Mouse (Mus musculus) MEL (cell line): ENCODE results near the gene Smtnl2. TPM values are rescaled to one million over a fixed set of nuclear protein-coding genes. Genes with fewer than 3 reads are reported as not detected.

Experiments used
- DNase-seq: peaks from one replicate; pipeline ENCODE4 v3.0.0; 2011; ENCODE audit warnings: low read depth, low spot score
- H3K27ac ChIP-seq: 2 replicates; pipeline ENCODE4 v1.5.1; 2012; ENCODE audit warnings: low read depth, mild to moderate bottlenecking, control low read depth, low read length, moderate library complexity; ENCODE audit not compliant: control insufficient read depth
- H3K27me3 ChIP-seq, 2 experiments: fragments of 150-350 bp in 1 of 2; sonication (generic) in 1 of 2; 2 replicates each; pipeline ENCODE4 v1.6.1; 2012; ENCODE audit warnings: low read length in 2 of 2, mild to moderate bottlenecking in 2 of 2, improper control_type of control experiment in 1 of 2, moderate library complexity in 1 of 2; ENCODE audit not compliant: insufficient read depth in 2 of 2, control insufficient read depth in 1 of 2
- H3K36me3 ChIP-seq, 2 experiments: 2 replicates each; pipeline ENCODE4 v1.6.1; 2012 to 2014; ENCODE audit warnings: low read length in 2 of 2, improper control_type of control experiment in 1 of 2, inconsistent platforms in 1 of 2, mild to moderate bottlenecking in 1 of 2; ENCODE audit not compliant: insufficient read depth in 2 of 2, control insufficient read depth in 1 of 2
- H3K4me1 ChIP-seq, 2 experiments: fragments of 150-350 bp in 1 of 2; sonication (generic) in 1 of 2; 2 replicates each; pipeline ENCODE4 v1.6.1; 2012; ENCODE audit warnings: low read length in 2 of 2, improper control_type of control experiment in 1 of 2, mild to moderate bottlenecking in 1 of 2; ENCODE audit not compliant: insufficient read depth in 2 of 2, control insufficient read depth in 1 of 2
- H3K4me3 ChIP-seq, 2 experiments: fragments of 150-350 bp in 1 of 2; sonication (generic) in 1 of 2; 2 replicates each; pipeline ENCODE4 v1.5.1; 2012; ENCODE audit warnings: low read depth in 2 of 2, low read length in 2 of 2, mild to moderate bottlenecking in 2 of 2, moderate library complexity in 2 of 2, control low read depth in 1 of 2, improper control_type of control experiment in 1 of 2; ENCODE audit not compliant: control insufficient read depth in 1 of 2, insufficient read depth in 1 of 2
- H3K79me2 ChIP-seq: 2 replicates; pipeline ENCODE4 v1.6.1; 2012; ENCODE audit warnings: mild to moderate bottlenecking, low read length, moderate library complexity; ENCODE audit not compliant: control insufficient read depth, poor library complexity, insufficient read depth
- H3K9ac ChIP-seq: 2 replicates; pipeline ENCODE4 v1.6.1; 2012; ENCODE audit warnings: low read depth, mild to moderate bottlenecking, control low read depth, low read length, moderate library complexity; ENCODE audit not compliant: control insufficient read depth, poor library complexity, severe bottlenecking
- H3K9me3 ChIP-seq: fragments of 150-350 bp; sonication (generic); replicated peaks from 2 replicates; pipeline ENCODE4 v1.6.1; 2012; ENCODE audit warnings: mild to moderate bottlenecking, low read length, improper control_type of control experiment, moderate library complexity; ENCODE audit not compliant: insufficient read depth
- CTCF ChIP-seq, 3 experiments: IDR thresholded peaks in 2 of 3; conservative IDR thresholded peaks in 1 of 3; 2 replicates each; pipeline ENCODE4 v1.5.1; 2011 to 2012; ENCODE audit warnings: low read length in 3 of 3, low read depth in 2 of 3, mild to moderate bottlenecking in 2 of 3, improper control_type of control experiment in 1 of 3, inconsistent platforms in 1 of 3, mixed read lengths in 1 of 3, moderate library complexity in 1 of 3; ENCODE audit not compliant: control insufficient read depth in 1 of 3, insufficient read depth in 1 of 3, poor library complexity in 1 of 3, severe bottlenecking in 1 of 3
- E2F4 ChIP-seq: IDR thresholded peaks from 2 replicates; pipeline ENCODE4 v1.6.1; 2011; ENCODE audit warnings: low read depth, low read length, improper control_type of control experiment, borderline replicate concordance
- EP300 ChIP-seq, 2 experiments: IDR thresholded peaks; 2 replicates each; pipeline ENCODE4 v1.6.1; 2011; ENCODE audit warnings: improper control_type of control experiment in 2 of 2, low read length in 2 of 2, low read depth in 1 of 2, mild to moderate bottlenecking in 1 of 2
- ETS1 ChIP-seq: IDR thresholded peaks from 2 replicates; pipeline ENCODE4 v1.6.1; 2012; ENCODE audit warnings: low read depth, mild to moderate bottlenecking, inconsistent platforms, low read length, improper control_type of control experiment, moderate library complexity
- HCFC1 ChIP-seq: IDR thresholded peaks from 2 replicates; pipeline ENCODE4 v1.6.1; 2012; ENCODE audit warnings: low read depth, mild to moderate bottlenecking, inconsistent platforms, low read length, improper control_type of control experiment, moderate library complexity
- MAZ ChIP-seq: IDR thresholded peaks from 2 replicates; pipeline ENCODE4 v1.6.1; 2012; ENCODE audit warnings: low read depth, mild to moderate bottlenecking, inconsistent platforms, low read length, improper control_type of control experiment
- MEF2A ChIP-seq: IDR thresholded peaks from 2 replicates; pipeline ENCODE4 v1.6.1; 2014; ENCODE audit warnings: low read depth, mild to moderate bottlenecking, inconsistent platforms, low read length, improper control_type of control experiment; ENCODE audit not compliant: poor library complexity, insufficient replicate concordance, severe bottlenecking; ENCODE audit errors: extremely low read depth
- MYC ChIP-seq: IDR thresholded peaks from 2 replicates; pipeline ENCODE4 v1.6.1; 2011; ENCODE audit warnings: low read depth, mild to moderate bottlenecking, low read length, improper control_type of control experiment, moderate library complexity
- NRF1 ChIP-seq: IDR thresholded peaks from 2 replicates; pipeline ENCODE4 v1.6.1; 2014; ENCODE audit warnings: low read depth, mild to moderate bottlenecking, inconsistent platforms, low read length, improper control_type of control experiment, moderate library complexity; ENCODE audit not compliant: poor library complexity, insufficient read depth, severe bottlenecking
- POLR2A ChIP-seq, 2 experiments: IDR thresholded peaks; 2 replicates each; pipeline ENCODE4 v1.6.1; 2011 to 2012; ENCODE audit warnings: low read length in 2 of 2, mild to moderate bottlenecking in 2 of 2, control low read depth in 1 of 2, improper control_type of control experiment in 1 of 2, low read depth in 1 of 2, moderate library complexity in 1 of 2; ENCODE audit not compliant: control insufficient read depth in 1 of 2, insufficient read depth in 1 of 2, poor library complexity in 1 of 2
- RAD21 ChIP-seq: IDR thresholded peaks from 2 replicates; pipeline ENCODE4 v1.6.1; 2011; ENCODE audit warnings: mild to moderate bottlenecking, low read depth, low read length, improper control_type of control experiment
- SIN3A ChIP-seq: IDR thresholded peaks from 2 replicates; pipeline ENCODE4 v1.6.1; 2012; ENCODE audit warnings: low read length, improper control_type of control experiment, inconsistent platforms
- SMC3 ChIP-seq: IDR thresholded peaks from 2 replicates; pipeline ENCODE4 v1.6.1; 2011; ENCODE audit warnings: low read depth, low read length, improper control_type of control experiment
- TAL1 ChIP-seq: IDR thresholded peaks from 2 replicates; pipeline ENCODE4 v1.6.1; 2012; ENCODE audit warnings: mild to moderate bottlenecking, inconsistent platforms, low read length, moderate library complexity, mixed read lengths
- TCF12 ChIP-seq: IDR thresholded peaks from 2 replicates; pipeline ENCODE4 v1.6.1; 2014; ENCODE audit warnings: low read depth, mild to moderate bottlenecking, inconsistent platforms, low read length, improper control_type of control experiment, moderate library complexity
- UBTF ChIP-seq: IDR thresholded peaks from 2 replicates; pipeline ENCODE4 v1.6.1; 2012; ENCODE audit warnings: low read depth, mild to moderate bottlenecking, inconsistent platforms, low read length, improper control_type of control experiment, moderate library complexity, borderline replicate concordance; ENCODE audit not compliant: insufficient read depth
- USF1 ChIP-seq: IDR thresholded peaks from 2 replicates; pipeline ENCODE4 v1.6.1; 2014; ENCODE audit warnings: low read depth, mild to moderate bottlenecking, inconsistent platforms, low read length, improper control_type of control experiment, moderate library complexity
- USF2 ChIP-seq, 2 experiments: IDR thresholded peaks; 2 replicates each; pipeline ENCODE4 v1.6.1; 2011 to 2012; ENCODE audit warnings: improper control_type of control experiment in 2 of 2, low read length in 2 of 2, borderline replicate concordance in 1 of 2, inconsistent platforms in 1 of 2, low read depth in 1 of 2, mild to moderate bottlenecking in 1 of 2; ENCODE audit not compliant: insufficient read depth in 1 of 2
- ZKSCAN1 ChIP-seq: IDR thresholded peaks from 2 replicates; pipeline ENCODE4 v1.6.1; 2012; ENCODE audit warnings: low read depth, mild to moderate bottlenecking, inconsistent platforms, low read length, improper control_type of control experiment, moderate library complexity
- polyA plus RNA-seq, 2 experiments: library from polyadenylated mRNA; stranded (reverse) in 1 of 2; unstranded in 1 of 2; fragments of >175 nt in 1 of 2; fragments of >200 nt in 1 of 2; gene quantifications; 2 replicates each; pipeline versions ENCODE4 v1.2.1 to v1.2.4; 2012; ENCODE audit warnings: low replicate concordance in 2 of 2, low read depth in 1 of 2; ENCODE audit not compliant: insufficient read length in 2 of 2, insufficient read depth in 1 of 2, missing spikeins in 1 of 2
- total RNA-seq: library from RNA; depleted of rRNA; stranded (reverse); fragments of 300-350 nt; gene quantifications from 2 replicates; pipeline ENCODE4 v1.2.3, GENCODE M21; 2012

Smtnl2 gene
- total and polyA plus RNA-seq, 3 experiments: 10.2 to 10.9 TPM; not detected in 1

- TF ChIP-seq USF1 (no peak), MEF2A (no peak), E2F4 (no peak), ZKSCAN1 (no peak), CTCF (IDR thresholded peaks at IDR 0.05 in 2 of 3, conservative IDR thresholded peaks at IDR 0.05 in 1 of 3; ENCODE audit: control insufficient read depth in 1 of 3, insufficient read depth in 1 of 3, low read depth in 2 of 3, low read length in 3 of 3, poor library complexity in 1 of 3, severe bottlenecking in 1 of 3) (no peak), MAZ (no peak), RAD21 (no peak), NRF1 (no peak), POLR2A (IDR thresholded peaks at IDR 0.05; ENCODE audit: control insufficient read depth in 1 of 2, insufficient read depth in 1 of 2, low read depth in 1 of 2, low read length in 2 of 2, poor library complexity in 1 of 2) (no peak)
- H3K27me3 ChIP-seq: no peaks in the 10 kb centered on the region
Measured at GRCm38 (mm10) chr11:72405532-72405931, 6.0 kb downstream of the Smtnl2 start.

DNA sequence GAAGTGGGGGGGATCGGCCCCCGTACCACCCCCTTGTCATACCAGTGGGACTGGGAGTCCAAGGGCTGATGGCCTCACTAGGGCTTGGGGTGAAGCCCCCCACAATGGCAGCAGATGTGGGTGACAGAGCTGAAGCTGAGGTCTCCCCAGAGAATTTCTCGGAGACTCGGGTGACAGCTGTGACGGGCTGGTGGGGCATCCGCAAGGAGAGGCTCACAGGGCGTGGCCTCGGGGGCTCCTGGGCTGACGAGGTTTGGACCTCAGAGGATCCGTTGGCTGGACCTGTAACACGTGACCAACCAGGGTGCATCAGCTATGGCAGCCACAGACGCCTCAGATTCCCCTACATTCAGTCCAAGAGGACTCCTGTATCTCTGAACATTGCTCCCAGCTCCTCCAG, 8.5 kb downstream of the Smtnl2 start:
- Histone ChIP-seq H3K27ac (no peak overlapping the region), H3K36me3 (peaks cover 0 to 10% of the 10 kb centered on the region in 2 experiments; a peak in 2 of 4 replicates), H3K4me3 (no peak overlapping the region), H3K9ac (no peak overlapping the region), H3K79me2 (no peaks in the 10 kb centered on the region), H3K4me1 (peaks cover 5 to 13% of the 10 kb centered on the region in 2 experiments; a peak in 3 of 4 replicates), H3K9me3 (no peaks in the 10 kb centered on the region), H3K27me3 (no peaks in the 10 kb centered on the region)
- TF ChIP-seq USF2 (IDR thresholded peaks at IDR 0.05; ENCODE audit: borderline replicate concordance in 1 of 2, insufficient read depth in 1 of 2, low read depth in 1 of 2, low read length in 2 of 2) (no peak), UBTF (no peak), MYC (no peak), SIN3A (no peak), HCFC1 (no peak), TAL1 (no peak), SMC3 (no peak), ETS1 (no peak), NRF1 (no peak), EP300 (IDR thresholded peaks at IDR 0.05; ENCODE audit: low read depth in 1 of 2, low read length in 2 of 2) (no peak), TCF12 (no peak)
- DNase-seq: no peak

More at GRCm38 (mm10) chr11:72405532-72405931, 6.0 kb downstream of the Smtnl2 start:
- Histone ChIP-seq H3K4me3 (no peak overlapping the region), H3K36me3 (peaks cover 0 to 12% of the 10 kb centered on the region in 2 experiments; a peak in 2 of 4 replicates), H3K9ac (no peak overlapping the region), H3K9me3 (no peaks in the 10 kb centered on the region), H3K79me2 (no peaks in the 10 kb centered on the region), H3K4me1 (peaks cover 6 to 18% of the 10 kb centered on the region in 2 experiments; a peak in 3 of 4 replicates), H3K27ac (no peak overlapping the region)
- DNase-seq: no peak
